Mouse (Mus musculus): ENCODE data around the gene Tep1.

The Tep1 gene

DNA sequence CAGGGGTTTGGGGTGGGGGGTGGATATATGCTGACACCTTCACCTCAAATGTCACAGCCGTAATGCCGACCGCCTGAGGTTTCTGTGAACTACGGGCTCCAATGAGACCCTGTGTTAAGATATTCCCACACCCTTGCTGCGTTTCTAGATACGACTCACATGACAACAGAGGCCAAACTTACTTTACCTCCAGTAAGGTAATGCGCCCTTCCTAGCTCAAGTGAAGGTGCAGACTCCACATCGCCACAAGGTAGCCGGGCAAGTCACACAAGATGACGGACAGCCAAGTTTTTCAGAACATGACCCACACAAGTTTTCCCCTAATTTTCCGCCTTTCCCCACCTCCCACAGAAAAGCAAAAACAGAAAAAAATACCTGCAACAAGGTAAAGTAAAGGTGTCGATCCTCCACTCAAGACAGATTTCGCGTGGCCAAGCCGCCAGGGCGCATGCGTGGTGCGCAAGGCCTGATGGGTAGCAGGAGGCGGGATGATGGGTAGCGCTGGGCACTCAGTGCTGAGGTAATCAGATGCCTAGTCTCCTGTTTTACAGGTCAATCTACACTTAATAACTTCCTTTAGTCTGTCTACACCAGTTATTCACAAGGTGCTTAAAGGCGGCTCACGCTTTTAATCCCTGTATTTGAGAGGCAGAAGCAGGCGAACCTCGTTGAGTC, 75.0 kb downstream of the Tep1 start:
- no peak for DNase-seq (ENCODE audit: low read depth)

DNA sequence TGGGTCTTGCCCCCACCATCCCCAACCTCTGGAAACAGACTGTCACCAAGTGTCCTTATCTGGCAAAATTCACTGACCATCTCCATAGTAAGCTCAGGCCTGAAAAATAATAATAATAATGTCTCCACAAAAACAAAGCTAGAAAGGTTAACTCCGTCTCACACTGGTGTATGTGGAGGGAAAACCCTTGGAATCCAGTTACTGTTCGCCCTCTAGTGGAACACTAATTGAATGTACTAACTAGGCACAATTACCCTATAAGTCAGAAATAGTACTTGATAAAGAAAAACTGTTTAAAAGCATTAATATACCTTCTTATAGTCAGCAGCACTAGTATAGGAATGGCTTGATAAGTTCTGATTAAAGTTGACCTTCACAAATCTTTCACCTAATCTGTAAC, 82.2 kb downstream of the Tep1 start:
- peak; percentile 44 for DNase-seq (ENCODE audit: low read depth)

- DNase-seq (ENCODE audit: low read depth): peak; percentile 93
Observed at GRCm38 (mm10) chr14:50785251-50785637, 85.1 kb downstream of the Tep1 start, which contains the start of gene Ttc5. Ttc5 (minus strand) TSS chr14:50785519.

DNA sequence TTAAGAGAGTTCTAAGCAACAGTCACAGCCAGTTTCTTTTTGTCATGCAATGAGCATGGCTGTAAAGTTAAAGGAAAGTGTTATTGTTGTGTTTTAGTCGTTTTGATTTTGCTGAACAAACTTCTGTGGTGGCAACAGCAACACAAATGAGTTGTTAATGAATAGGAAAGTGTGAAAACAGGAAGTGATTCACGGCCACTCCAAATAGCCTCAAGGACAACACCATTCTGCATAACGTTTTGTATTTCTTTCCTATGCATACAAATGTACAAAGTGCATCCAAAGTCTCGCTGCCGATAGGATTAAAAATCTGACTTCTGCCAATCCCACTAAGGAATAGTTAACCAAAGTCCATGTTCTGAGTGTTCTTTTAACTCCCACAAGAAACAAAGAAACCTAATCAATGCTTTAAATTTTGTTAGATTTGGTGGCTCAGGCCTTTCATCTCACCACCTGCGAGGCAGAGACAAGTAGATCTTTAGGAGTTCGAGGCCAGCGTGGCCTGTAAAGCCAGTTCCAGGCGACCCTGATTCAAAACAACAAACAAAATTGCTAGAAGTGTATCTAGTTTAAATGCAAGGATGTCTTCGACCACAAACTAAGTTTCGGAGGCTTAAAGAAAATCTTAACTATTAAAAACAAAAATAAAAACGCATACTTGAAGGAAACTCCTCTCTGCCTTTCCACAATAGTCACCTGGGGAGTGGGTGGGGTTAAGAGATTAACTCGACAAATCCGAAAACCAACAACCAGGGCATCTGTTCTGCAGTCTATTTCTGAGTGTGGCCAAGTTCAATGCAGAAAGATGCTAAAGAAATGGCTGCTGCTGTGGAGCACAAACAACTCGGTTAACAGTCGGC, 85.7 kb downstream of the Tep1 start:
- DNase-seq (ENCODE audit: low read depth): peak; percentile 14

DNA sequence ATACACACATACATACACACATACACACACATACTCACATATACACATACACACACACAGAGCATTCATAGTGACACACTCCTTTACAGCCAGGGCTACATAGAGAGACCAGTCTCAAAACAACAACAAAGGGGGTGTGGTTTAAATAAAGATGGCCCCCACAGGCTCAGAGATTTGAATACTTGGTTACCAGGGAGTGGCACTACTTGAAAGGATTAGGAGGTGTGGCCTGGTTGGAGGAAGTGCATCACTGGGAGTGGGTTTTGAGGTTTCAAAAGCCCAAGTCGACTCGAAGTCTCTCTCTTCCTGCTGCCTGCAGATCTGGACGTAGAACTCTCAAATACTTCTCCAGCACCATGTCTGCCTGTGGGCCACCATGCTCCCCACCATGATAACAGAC, 88.2 kb downstream of the Tep1 start:
- DNase-seq (ENCODE audit: low read depth): no peak
